Mouse (Mus musculus) MEL-GATA-1-ER (cell line): ENCODE results near the gene Rgl3.
A peak's percentile ranks its signal among the peaks of the same experiment; 100 is the strongest.

ENCODE experiments used
- DNase-seq: peaks from one replicate; pipeline ENCODE4 v3.0.0-alpha.2; 2012; ENCODE audit warnings: low read depth; ENCODE audit errors: extremely low read depth

Rgl3 gene

GRCm38 (mm10) chr9:21948790-21949189 lies 40.5 kb downstream of the Rgl3 start:
- DNase-seq: no peak

- DNase-seq: no peak
Observed at GRCm38 (mm10) chr9:21948146-21948545, 41.1 kb downstream of the Rgl3 start.

GRCm38 (mm10) chr9:21947540-21948130 lies 41.6 kb downstream of the Rgl3 start:
- DNase-seq: peak; percentile 44

DNA sequence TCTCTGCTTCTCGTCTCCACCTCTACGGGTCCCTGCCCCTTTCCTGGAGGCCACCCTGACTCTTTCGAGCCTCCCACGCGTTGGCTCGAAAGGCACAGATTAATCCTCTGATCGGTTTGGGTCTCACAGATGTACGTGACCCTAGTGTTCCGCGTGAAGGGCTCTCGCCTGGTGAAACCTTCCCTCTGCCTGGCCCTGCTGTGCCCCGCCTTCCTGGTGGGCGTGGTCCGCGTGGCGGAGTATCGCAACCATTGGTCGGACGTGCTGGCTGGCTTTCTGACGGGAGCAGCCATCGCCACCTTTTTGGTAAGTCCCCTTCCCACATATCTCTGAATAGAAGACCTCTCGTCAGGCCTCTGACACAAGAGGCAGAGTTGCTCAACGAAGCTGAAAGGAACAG lies 45.0 kb downstream of the Rgl3 start:
- DNase-seq: no peak

DNA sequence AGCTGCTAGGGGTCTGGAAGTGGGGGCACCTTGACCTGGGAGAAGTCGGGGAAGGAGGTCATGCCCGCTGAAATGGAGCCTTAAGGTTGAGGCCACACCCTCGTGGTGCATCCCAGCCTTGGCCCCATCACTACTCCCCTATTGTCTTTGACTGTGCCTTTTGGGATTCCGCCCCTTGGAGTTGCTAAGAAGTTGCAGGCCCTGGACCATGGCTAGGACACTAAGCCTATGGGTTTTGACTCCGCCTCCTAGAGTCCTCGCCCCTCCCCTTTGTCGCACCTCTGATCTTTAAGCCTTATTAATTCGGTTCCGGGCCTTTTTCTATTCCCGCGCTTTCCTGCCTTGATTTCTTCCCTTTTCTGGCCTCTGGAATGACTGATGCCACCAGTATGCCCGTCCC lies 45.6 kb downstream of the Rgl3 start:
- no peak for DNase-seq

GRCm38 (mm10) chr9:21943046-21943445 lies 46.2 kb downstream of the Rgl3 start:
- no peak for DNase-seq

GRCm38 (mm10) chr9:21938234-21938855 lies 50.9 kb downstream of the Rgl3 start:
- DNase-seq: no peak

DNA sequence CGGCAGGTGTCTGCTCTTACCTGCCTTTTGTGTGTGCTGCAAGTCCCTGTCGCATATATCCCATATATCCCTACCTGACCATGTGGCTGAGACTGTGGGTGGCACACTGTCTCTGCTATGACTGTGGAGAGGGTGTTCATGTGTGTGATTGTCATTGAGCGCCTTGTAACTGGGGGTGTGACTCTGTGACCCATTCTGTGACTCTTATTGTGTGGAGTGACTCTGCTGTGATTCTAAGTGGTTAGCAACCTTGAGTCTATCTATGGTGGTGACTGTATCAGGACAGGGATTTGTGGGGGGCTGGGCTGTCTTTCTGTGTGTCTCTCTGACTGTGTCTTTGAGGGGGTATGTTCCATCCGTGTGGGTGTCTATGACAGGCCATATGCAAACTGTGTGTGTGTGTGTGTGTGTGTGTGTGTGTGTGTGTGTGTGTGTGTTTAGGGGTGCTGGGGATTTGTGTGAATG lies 51.5 kb downstream of the Rgl3 start:
- no peak for DNase-seq

DNA sequence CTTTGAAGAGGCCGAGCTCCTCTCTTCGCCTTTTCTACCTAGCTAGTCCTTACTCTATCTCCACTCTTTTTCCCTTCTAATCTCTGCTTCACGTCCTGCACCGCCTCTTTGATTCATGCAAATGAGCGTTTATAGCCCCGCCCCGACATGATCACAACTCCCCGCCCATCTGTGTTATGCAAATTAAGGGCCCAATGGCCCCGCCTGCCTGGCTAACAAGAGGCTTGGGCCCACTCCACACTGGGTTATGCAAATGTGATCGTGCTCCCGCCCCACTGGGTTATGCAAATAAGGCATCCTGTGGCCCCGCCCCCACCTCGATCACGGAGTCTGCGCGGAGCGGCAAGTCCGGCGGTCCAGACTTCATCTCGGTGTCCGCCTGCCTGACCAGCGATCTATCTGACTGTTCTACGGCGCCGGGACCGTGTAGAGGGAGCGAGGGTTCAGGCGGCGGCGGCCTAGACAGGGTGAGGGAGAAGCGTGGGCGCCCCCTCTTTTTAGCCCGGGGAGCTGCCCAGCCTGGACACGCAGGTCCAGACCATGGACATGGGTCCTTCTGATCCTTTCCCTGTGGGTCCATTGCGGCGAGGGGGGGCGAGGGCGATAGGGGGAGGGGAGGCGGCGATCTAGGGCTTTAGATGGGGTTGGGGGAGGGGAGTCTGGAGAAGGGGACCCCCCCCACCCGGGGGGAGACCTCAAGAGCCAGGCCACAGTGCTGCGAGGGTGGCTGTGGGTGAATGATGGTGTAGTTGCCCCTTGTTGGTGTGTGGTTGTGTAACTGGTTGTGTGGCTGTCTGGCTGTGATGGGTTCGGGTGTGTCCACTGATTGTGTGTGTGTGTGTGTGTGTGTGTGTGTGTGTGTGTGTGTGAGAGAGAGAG lies 52.3 kb downstream of the Rgl3 start, which contains the start of gene Plppr2:
Gene Plppr2, plus strand, starts transcription at position 342 of the 879 bp plus-strand sequence.
- DNase-seq: peak; percentile 92

DNA sequence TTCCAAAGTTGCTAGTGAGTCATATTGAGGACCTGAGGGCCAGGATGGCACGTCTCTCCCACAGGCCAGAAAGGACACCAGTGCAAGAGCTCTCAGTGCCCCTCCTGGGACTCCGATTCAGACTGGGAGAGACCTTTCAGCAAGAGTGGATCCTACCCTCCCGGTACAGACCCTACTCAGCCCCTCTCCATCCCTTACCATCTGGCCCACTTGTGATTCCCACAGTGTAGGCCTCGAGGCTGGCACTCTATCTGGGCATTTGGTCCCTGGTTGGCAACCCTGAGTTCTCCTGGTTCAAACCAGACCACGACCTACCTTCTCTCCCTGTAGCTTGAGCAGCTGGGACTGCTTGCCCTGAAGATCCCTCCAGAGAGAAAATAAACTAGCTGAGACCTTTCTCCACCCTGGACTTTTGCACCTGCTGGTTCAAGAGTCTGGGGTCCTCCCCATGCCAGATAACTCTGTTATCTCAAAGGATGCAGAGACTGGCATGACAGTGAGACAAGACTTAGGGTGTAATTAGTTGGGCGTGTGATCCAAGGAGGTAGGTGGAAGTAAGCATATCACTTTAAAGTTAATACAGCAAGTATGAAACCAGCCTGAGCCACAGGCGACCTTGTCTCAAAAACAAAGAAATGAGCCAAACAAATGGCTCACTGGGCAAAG lies 53.6 kb downstream of the Rgl3 start:
- DNase-seq: no peak

DNA sequence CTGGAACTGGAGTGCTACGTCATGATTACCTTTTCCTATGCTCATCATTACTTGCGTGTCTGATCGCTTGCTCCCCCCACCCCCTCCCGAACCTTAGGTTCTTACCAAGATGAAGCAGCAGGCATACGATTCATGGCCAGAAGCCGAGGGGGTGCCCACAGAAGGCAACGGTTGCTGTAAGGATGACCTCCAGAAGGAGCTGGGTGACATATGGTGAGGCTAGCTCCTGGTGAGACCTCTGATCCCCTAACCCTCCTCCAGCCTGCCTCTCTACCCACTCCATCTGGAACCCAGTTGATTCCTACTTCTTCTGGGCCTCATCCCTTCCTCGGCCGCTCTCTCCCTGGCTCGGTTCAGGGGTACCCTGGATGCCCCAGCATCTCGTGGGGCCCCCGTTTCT lies 55.2 kb downstream of the Rgl3 start:
- DNase-seq: no peak

DNA sequence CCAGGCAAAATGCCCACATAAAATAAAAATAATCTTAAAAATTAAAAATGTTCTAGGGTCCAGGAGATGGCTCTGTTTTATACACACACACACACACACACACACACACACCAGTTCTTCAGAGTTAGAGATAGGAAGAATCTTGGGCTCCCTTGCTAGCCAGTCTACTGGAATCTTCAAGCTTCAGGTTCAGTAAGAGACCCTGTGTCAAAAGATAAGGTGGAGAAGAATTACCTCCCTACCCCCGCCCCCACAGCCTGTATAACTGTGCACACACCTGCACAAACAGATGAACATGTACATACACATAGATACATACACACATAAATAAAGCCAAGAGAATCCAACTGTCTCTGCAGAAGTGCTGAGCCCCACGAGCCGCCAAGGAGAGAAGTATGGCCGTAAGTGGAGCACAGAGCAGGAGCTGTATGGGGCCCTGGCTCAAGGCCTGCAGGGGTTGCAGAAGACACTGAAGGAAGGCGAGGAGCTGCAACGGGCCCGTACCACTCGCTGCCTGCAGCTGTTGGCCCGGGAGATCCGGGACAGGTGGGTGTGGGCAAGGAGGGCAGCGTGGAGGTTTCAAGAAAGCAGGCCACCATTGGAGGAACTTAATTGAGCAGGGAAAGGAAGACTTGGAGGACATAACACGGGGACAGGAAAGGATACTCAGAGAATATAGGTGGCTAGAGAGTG lies 56.7 kb downstream of the Rgl3 start:
- no peak for DNase-seq

DNA sequence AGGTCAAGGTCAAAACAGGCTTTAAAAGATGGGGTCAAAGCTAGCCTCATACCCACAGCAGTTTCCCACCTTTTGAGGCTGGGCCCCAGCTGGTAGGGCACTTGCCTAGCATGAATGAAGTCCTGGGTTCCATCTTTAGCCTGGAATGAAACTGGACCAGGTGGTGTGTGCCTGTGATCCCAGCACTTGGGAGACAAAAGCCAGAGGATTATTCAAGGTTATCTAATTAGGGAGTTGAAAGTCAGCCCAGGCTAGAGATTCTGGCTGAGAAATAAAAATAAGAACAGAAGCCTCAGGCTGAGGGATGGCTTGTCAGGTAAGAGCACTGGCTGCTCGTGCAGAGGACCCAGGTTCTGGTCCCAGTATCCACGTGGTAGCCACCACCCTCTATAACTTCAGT lies 57.2 kb downstream of the Rgl3 start:
- DNase-seq: no peak

DNA sequence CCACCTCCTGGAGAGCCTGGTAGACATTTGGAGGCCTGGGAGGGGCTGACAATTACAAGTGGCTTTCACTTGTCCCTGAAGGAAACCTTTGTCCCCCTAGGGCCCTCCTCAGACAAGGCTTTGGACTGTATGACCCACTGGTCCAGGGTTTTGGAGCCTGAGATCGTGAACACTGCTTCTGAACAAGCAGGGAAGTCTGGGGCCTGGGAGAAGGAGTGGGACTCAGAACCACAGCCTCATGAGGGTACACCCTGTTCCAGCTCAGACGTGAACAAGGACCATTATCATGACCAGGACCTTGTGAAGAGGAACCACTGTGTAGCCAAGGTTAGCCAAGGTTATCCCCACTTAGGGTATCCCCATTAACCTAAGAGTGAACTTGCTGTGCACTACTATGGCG lies 60.0 kb downstream of the Rgl3 start:
- DNase-seq: no peak

DNA sequence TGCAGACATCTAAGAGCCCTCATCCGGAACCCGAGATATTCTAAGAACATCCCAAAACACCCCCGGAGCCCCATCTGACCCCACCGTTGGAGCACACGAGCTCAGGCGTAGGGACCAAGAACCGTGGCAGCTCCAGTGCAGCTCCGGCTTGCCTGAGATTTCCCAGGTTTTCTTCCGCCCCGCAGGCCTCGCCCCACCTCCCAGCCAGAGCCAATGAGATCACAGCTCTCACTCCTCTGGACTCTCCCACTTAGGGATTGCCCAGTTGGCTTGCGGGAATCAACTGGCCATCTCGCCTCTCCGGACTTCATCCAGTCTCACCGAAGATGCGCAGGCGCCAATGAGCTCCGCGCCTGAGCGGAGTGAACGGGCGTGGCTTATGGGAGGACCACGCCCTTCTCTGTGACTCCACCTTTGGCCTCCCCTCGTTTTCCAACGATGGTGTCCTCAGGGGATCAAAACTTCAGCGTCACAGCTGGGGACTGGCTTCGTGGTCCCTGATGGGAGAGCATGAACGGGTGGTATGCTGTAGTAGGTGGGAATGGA lies 62.0 kb downstream of the Rgl3 start, which contains the start of the genes Ccdc159 and Tmem205:
Gene Ccdc159, plus strand, starts transcription at position 264 of the 546 bp plus-strand sequence.
Gene Tmem205, minus strand, starts transcription at position 349 of the 546 bp plus-strand sequence.
- DNase-seq: peak; percentile 97

GRCm38 (mm10) chr9:21926784-21927183 lies 62.5 kb downstream of the Rgl3 start:
- DNase-seq: peak; percentile 43

DNA sequence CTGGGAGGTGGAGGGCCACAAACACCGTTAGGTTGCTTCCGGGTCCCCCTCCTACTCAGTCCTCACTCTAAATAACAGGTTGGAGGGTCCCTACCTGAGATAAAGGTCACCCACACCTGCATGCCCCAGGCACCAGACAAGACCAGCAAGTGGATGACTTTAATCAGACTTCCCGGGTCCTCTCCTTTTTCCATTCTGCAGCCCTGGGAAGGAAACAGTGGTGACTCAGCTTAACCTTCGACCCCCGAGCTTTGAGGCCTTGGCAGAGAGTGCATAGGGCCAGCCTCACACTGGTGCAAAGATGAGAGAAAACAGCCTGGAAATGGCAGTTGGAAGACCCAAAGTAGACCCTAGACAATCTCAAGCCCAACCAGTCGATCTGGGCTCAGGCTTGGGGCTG lies 63.1 kb downstream of the Rgl3 start:
- no peak for DNase-seq

GRCm38 (mm10) chr9:21925506-21925905 lies 63.7 kb downstream of the Rgl3 start:
- DNase-seq: no peak

- DNase-seq: no peak
Observed at GRCm38 (mm10) chr9:21925034-21925433, 64.2 kb downstream of the Rgl3 start.

- peak; percentile 98 for DNase-seq
Observed at GRCm38 (mm10) chr9:21924099-21924493, 65.2 kb downstream of the Rgl3 start.
